Mouse (Mus musculus) forebrain, postnatal 0 days (tissue): ENCODE data around the gene Tubg2. TPM values are rescaled to one million over a fixed set of nuclear protein-coding genes. Genes with fewer than 3 reads are reported as not detected.

Experiments used
- ATAC-seq: fragments of 200-750 bp; cut with Nextera tagmentation; 2 replicates; pipeline ENCODE4 v1.8.0; 2017; ENCODE audit warnings: mild to moderate bottlenecking, moderate library complexity
- DNase-seq: peaks from one replicate; pipeline ENCODE4 v3.0.0-alpha.2; 2015
- H3K27ac ChIP-seq: fragments of 300-500 bp; sonication (generic); 2 replicates; pipeline ENCODE4 v1.5.1; 2014; ENCODE audit warnings: low read depth, mild to moderate bottlenecking, antibody characterized with exemption, low read length, moderate library complexity, mixed read lengths
- H3K27me3 ChIP-seq: fragments of 300-500 bp; sonication (generic); 2 replicates; pipeline ENCODE4 v1.6.1; 2014; ENCODE audit warnings: mild to moderate bottlenecking, low read length, mixed read lengths; ENCODE audit not compliant: insufficient read depth
- H3K36me3 ChIP-seq: fragments of 300-500 bp; sonication (generic); 2 replicates; pipeline ENCODE4 v1.6.1; 2014; ENCODE audit warnings: mild to moderate bottlenecking, moderate library complexity; ENCODE audit not compliant: insufficient read depth
- H3K4me1 ChIP-seq: fragments of 300-500 bp; sonication (generic); 2 replicates; pipeline ENCODE4 v1.6.1; 2014; ENCODE audit warnings: antibody characterized with exemption; ENCODE audit not compliant: insufficient read depth
- H3K4me2 ChIP-seq: fragments of 300-500 bp; sonication (generic); 2 replicates; pipeline ENCODE4 v1.6.1; 2014; ENCODE audit warnings: low read depth, mild to moderate bottlenecking, moderate library complexity
- H3K4me3 ChIP-seq: fragments of 300-500 bp; sonication (generic); 2 replicates; pipeline ENCODE4 v1.5.1; 2014; ENCODE audit warnings: low read depth, low read length, mixed read lengths
- H3K9ac ChIP-seq: fragments of 300-500 bp; sonication (generic); 2 replicates; pipeline ENCODE4 v1.6.1; 2014; ENCODE audit warnings: mild to moderate bottlenecking
- H3K9me3 ChIP-seq: fragments of 300-500 bp; sonication (generic); 2 replicates; pipeline ENCODE4 v1.6.1; 2016; ENCODE audit warnings: low read length
- CTCF ChIP-seq: sonication (generic); IDR thresholded peaks from 2 replicates; pipeline ENCODE4 v1.5.1; 2016; ENCODE audit warnings: antibody characterized with exemption, control low read depth, low read depth
- WGBS: fragments of 180-500 bp; shearing (Covaris S2); extraction: QIAGEN DNeasy Blood & Tissue Kit; methylation state at CpG from one replicate; pipeline ENCODE4 v1.1.7; 2014; 5-methylcytosine and 5-hydroxymethylcytosine counted together
- polyA plus RNA-seq: library from polyadenylated mRNA; unstranded; fragments of >200 nt; fragmentation: Nextera tagmentation; extraction: Ambion mirVana; gene quantifications from 2 replicates; pipeline ENCODE4 v1.2.1, GENCODE M21; 2015
- total RNA-seq: library from RNA; depleted of rRNA; stranded (reverse); fragments of >200 nt; gene quantifications from 2 replicates; pipeline ENCODE4 v1.2.3, GENCODE M21; 2014

Tubg2 gene
- total and polyA plus RNA-seq, 2 experiments from 2014 or later: 28.6 to 69.7 TPM

DNA sequence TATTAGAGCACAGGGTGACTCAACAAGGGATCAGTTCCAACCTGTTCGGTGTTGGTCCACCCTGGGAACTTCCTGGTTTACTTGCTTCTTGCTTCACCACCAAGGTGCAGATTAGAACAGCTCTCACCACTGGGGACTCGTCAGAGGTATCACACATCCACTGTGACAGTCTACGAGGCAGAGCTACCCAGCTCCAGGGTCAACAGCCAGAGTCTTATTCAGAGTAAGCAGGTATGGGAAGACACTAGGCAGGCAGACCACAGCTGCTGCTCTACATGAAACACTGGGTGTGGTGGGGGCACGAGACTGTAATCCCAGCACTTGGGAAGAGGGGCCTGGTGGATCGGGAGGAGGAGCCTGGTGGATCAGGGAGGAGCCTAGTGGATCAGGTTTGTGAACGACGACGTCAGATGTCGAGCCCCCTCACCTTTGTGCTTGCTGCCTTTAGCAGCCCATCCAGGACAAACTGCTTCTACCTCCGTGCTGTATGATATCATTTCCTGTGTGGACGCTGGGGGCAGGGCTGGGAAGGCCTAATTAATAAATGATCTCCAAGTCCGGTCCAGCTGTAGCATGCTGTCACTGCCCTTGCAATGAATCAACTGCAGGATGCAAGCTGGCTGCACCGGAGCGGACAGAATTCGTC lies 17.0 kb upstream of the Tubg2 start:
- Histone ChIP-seq H3K9ac (no peak overlapping the region), H3K4me2 (no peak overlapping the region), H3K4me3 (no peak overlapping the region), H3K4me1 (no peaks in the 10 kb centered on the region), H3K27me3 (no peaks in the 10 kb centered on the region), H3K36me3 (no peaks in the 10 kb centered on the region), H3K27ac (no peak overlapping the region), H3K9me3 (no peaks in the 10 kb centered on the region)
- 0 out of 2 replicates have a peak, but pooled peaks have one; percentile 10 for TF ChIP-seq CTCF
- DNase-seq (no peak), ATAC-seq (peak; percentile 29)
- 19% methylated on average over 15 of the region's 15 CpGs for WGBS

- H3K9ac ChIP-seq: peak overlapping the region; percentile 51
- TF ChIP-seq CTCF: 0 out of 2 replicates have a peak, but pooled peaks have one; percentile 2
- no peaks in the 10 kb centered on the region for H3K27me3 ChIP-seq
- no peaks in the 10 kb centered on the region for H3K4me1 ChIP-seq
- ATAC-seq (no peak; the same call in 1 of the 2 replicates), DNase-seq (peak; percentile 71)
- H3K4me2 ChIP-seq: peak overlapping the region; percentile 59
- H3K9me3 ChIP-seq: no peaks in the 10 kb centered on the region
- WGBS: 24% methylated on average over 27 of the region's 27 CpGs
- peak overlapping the region; percentile 35 for H3K4me3 ChIP-seq
- no peaks in the 10 kb centered on the region for H3K36me3 ChIP-seq
- 0 out of 2 replicates have a peak overlapping the region, but pooled peaks have one; percentile 45 for H3K27ac ChIP-seq
These were observed 15.4 kb upstream of the Tubg2 start for GRCm38 (mm10) chr11:101140164-101140819.

- no peaks in the 10 kb centered on the region for H3K27me3 ChIP-seq
- H3K9ac ChIP-seq: no peak overlapping the region
- no peak overlapping the region for H3K27ac ChIP-seq
- DNase-seq: no peak
- no peaks in the 10 kb centered on the region for H3K9me3 ChIP-seq
- WGBS: 75% methylated on average over 8 of the region's 8 CpGs
- peaks cover 2% of the 10 kb centered on the region; the same call in 1 of the 2 replicates for H3K4me1 ChIP-seq
- H3K4me3 ChIP-seq: no peak overlapping the region
- TF ChIP-seq CTCF: no peak
- no peaks in the 10 kb centered on the region for H3K36me3 ChIP-seq
- H3K4me2 ChIP-seq: no peak overlapping the region
- ATAC-seq: no peak
These were observed 14.6 kb upstream of the Tubg2 start for GRCm38 (mm10) chr11:101141088-101141487.

GRCm38 (mm10) chr11:101142215-101142967 lies 13.3 kb upstream of the Tubg2 start:
- H3K4me3 ChIP-seq: no peak overlapping the region
- 90% methylated on average over 10 of the region's 10 CpGs for WGBS
- no peak overlapping the region for H3K27ac ChIP-seq
- no peaks in the 10 kb centered on the region for H3K27me3 ChIP-seq
- DNase-seq: no peak
- H3K4me1 ChIP-seq: peaks cover 2% of the 10 kb centered on the region; the same call in 1 of the 2 replicates
- no peaks in the 10 kb centered on the region for H3K36me3 ChIP-seq
- no peak overlapping the region for H3K4me2 ChIP-seq
- no peak overlapping the region for H3K9ac ChIP-seq
- no peak for TF ChIP-seq CTCF
- no peak for ATAC-seq
- H3K9me3 ChIP-seq: no peaks in the 10 kb centered on the region

DNA sequence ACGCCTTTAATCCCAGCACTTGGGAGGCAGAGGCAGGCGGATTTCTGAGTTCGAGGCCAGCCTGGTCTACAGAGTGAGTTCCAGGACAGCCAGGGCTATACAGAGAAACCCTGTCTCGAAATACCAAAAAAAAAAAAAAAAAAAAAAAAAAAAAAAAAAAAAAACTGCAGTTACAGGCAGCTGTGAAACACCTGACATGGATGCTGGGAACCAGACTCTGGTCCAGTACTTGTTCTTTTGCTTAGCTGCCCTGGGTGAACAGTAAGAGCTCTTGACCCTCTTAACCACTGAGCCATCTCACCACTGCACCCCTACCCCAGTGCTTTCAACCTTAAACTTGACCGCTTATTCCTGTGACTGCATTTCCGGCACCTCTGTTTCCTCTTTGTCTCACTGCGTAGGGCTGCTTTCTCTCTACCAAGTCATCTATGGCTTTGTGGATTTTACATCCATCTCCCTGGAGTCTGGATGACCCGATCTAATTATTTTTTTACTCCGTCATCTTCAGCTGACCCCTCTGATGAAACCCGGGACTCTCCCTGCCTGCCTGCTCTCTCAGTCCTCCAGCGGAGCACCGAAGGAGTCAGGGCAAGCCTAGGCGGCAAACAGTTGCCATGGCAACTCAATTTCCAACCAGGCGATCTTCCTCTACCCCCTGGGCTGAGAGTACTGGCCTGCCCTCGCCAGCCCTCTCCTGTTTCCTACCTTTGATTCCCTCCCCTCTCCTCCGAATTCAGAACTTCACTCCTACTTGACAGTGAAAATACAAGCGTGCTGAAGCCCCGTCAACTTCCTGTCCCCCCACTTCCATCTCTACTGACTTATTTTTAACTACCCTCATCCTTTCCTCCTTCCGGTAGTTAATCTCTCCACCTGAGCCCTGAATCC lies 12.1 kb upstream of the Tubg2 start:
- Histone ChIP-seq H3K36me3 (no peaks in the 10 kb centered on the region), H3K4me2 (peak overlapping the region; percentile 50), H3K4me3 (peak overlapping the region; percentile 25), H3K27me3 (no peaks in the 10 kb centered on the region), H3K27ac (peak overlapping the region; percentile 50; the same call in 1 of the 2 replicates), H3K4me1 (peaks cover 2% of the 10 kb centered on the region; the same call in 1 of the 2 replicates), H3K9ac (peak overlapping the region; percentile 42), H3K9me3 (no peaks in the 10 kb centered on the region)
- DNase-seq (peak; percentile 69), ATAC-seq (peak; percentile 64)
- 18% methylated on average over 17 of the region's 19 CpGs for WGBS
- no peak for TF ChIP-seq CTCF

GRCm38 (mm10) chr11:101146377-101146776 lies 9.3 kb upstream of the Tubg2 start:
- H3K27ac ChIP-seq: 0 out of 2 replicates have a peak overlapping the region, but pooled peaks have one; percentile 40
- H3K4me3 ChIP-seq: no peak overlapping the region
- no peaks in the 10 kb centered on the region for H3K36me3 ChIP-seq
- H3K9ac ChIP-seq: no peak overlapping the region
- 11% methylated on average over 10 of the region's 10 CpGs for WGBS
- TF ChIP-seq CTCF: no peak
- H3K4me1 ChIP-seq: peaks cover 2% of the 10 kb centered on the region; the same call in 1 of the 2 replicates
- H3K9me3 ChIP-seq: no peaks in the 10 kb centered on the region
- no peaks in the 10 kb centered on the region for H3K27me3 ChIP-seq
- ATAC-seq: peak; percentile 34; the same call in 1 of the 2 replicates
- no peak overlapping the region for H3K4me2 ChIP-seq
- DNase-seq: peak; percentile 80
